Mouse (Mus musculus): ENCODE results near the gene Abcd2. TPM values are rescaled to one million over a fixed set of nuclear protein-coding genes. Genes with fewer than 3 reads are reported as not detected.

The Abcd2 gene
- 10 to 100 TPM; 15.3 to 22.4 TPM for total RNA-seq (2021)
- long read RNA-seq, experiment 1, full-length matches to known transcripts, result 27 of 36 reads
- long read RNA-seq, experiment 1, partial matches to known transcripts, result 2 of 36 reads
- long read RNA-seq, experiment 1, other reads (novel, unspliced or antisense), result 7 of 36 reads
- long read RNA-seq, experiment 2, full-length matches to known transcripts, result 2 of 3 reads
- long read RNA-seq, experiment 2, partial matches to known transcripts, result 0 of 3 reads
- long read RNA-seq, experiment 2, other reads (novel, unspliced or antisense), result 1 of 3 reads

DNA sequence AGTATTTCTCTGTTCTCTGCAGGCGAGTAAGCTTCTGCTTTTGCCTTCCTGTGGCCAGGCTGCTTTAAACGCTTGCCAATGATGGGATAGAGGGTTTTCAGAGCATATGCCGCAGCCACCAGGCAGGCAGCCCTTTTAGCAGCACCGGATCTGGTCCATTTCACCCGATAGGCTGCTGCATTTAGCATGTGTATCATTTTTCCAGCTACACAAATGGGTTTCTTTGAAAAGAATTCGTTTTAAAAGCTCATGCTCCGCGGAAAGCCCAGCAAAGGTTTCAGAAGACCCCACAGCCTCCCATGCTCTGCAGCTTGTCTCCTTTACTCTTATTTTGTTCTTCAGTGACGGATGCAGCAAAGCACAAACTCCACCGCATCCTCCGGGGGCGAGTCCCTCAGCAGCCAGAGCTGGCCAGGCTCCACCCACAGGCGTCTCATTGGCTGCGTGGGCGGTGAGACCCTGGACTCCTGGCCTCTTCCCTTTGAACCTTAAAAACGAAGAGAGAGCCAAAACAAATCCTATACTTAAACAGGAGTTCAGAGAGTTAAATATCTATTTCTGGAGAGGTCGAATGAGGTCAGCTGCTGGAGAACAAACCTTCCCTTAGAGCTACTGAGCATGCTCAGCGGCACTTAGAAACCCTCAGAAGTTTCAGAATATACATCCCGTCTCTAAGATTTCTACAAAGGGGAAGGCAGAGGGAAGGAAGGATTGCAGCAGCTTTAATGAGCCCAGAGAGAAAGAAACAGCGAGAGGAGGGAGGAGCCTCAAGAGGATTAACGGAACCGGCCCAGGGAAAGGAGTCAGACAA lies at the start of gene Abcd2:
Gene Abcd2 (minus strand): TSS at position 388 of the 811 bp plus-strand sequence.
- peak; percentile 81 for DNase-seq

DNA sequence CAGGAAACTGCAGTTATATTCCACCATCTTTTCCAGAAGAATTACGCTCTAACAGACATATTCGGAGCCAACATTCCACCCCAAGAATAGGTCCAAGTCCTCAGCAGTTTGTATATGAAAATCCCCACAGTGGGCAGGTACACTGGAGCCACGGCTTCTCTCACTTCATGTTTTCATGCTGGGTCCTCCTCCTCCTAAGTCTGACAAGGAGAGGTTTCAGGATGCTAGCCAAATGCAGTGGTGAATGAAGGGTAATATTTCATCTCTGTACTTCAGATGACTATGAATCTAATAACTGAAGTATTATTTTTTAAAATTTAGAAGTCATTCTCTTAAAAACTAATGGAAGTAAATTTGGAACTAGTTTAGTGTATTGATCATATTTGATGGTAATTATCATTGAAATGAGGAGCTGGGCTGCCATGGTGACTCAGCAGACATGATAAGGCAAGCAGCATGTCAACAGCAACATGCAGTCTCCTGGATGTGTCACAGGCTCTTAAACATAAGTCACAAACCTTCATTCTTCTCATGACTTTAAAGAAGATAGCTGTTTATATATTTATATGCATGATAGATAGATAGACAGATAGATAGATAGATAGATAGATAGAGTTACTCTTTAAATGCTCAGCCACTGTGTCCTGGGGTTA lies 49.2 kb upstream of the Abcd2 start:
- no peak for DNase-seq

DNA sequence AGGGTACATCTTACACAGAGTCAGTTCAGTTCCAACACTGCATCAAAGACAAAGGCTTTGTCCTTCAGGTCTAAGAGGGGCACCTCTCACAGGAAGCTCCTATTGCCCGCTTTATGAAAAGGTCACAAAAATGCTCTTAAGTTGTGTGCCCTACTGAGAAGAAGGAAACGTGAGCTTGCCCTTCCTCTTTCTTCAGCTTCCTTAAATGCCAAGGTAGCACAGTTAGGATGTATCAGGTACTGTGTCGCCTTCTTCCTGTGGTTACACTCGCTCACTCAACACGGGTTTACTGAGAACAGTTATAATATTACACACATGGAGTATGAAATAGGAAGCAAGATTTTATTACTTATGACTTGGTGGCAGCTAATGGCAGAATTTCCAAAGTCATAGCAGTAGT lies 45.7 kb upstream of the Abcd2 start:
- DNase-seq, result no peak

DNA sequence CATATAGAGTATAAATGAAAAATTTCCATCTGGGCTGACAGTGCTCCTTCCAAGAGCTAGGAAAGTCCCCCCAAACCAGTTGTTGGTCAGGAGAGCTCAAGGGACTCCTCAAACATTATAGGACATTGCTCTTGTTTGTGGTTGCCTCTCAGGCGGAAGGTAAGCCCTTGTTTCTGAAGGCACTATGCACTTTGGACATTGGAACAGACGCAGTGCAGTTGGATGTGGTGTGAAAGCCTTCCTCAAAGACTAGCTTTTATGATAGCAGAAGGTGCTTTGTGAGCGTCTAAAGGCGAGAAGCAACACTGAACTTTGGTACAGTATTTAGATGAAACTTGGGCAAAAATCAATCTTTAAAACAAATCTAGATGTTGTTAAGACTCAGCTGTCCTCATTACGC lies 14.9 kb upstream of the Abcd2 start:
- no peak for DNase-seq

DNA sequence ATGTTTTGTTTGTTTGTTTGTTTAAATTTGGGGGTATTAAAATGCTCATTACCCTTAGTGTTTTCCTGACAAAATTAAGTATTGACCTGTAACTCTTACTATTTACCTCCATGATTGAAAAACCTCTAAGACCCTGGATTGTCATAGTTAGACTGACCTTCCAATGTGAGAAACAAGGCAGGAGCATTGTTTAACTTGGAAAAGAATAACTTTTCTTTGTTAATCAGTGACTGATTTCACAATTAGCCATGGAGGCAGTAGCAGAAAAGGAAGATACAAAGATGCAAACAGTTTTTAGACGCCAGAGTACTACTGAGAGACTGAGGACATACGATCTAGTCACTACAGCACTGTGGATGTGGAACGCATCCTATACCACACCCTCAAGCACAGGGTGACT lies 11.9 kb upstream of the Abcd2 start:
- DNase-seq, result no peak

DNA sequence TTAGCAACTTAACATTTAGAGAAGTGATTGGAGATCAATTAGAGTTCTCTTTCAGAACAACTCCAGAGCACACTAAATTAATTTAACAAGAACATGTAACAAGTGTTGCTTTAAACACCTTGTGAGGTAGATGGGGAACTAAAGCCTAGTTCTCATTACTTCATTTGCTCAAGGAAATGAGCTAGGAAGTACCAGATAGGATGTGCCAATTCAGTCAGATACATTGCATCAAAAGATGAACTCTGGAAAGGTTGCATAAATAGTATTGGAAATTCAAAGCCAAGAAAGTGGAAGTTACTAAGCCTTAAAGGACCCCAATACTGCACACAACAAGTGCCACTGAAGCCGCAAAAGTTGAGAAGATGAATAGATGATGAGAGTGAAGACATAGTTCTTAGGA lies 10.9 kb upstream of the Abcd2 start:
- DNase-seq, result no peak

DNA sequence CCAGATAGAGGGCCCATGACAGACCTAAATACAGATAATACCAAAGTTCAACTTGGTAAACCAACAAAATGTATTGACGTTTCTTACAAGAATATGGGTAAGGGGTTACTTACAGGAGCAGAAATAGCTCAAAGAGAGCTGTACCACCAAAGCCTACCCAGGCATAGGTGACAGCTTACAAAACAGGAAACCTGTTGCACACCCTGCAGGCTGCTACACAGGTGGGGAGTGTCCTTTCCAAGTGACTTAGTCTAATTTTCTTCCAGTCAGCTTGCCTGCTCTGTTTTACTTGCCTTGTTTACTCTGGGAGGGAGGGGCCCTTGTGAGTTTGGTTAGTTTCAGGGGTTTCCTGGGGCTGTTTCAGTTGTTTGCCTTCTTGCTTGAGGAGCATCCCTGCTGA lies 9.2 kb upstream of the Abcd2 start:
- DNase-seq, result no peak

DNA sequence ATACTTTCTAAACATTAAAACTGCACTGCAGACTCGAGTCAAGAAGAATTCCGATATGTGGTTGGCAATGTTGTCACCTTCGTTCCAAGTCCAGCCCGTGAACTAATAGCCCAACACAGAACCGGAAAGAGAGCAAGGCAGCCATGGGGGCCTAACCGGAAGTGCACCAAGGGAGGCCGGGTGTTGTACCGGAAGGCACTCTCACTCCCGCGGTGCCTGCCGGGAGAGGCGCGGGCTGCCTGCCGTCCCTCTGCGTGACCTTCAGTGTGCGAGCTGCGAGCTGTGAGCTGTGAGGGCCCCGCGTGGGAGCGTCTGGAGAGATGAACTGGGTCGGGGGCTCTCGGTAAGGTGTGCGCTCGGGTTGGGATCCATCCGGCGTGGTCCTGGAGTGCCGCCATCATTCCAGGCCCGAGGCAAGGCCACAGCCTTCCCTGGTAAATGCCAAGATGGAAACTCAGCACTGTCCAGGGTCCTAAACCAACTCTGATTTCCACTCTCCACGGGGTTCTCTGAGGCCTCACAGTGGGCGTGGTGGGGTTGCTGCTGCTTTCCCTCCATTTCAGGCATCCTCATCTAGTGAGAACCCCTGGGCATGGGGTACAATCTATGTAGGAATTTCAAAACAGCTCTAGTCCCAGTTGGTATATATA lies 7.8 kb upstream of the Abcd2 start, which contains the start of gene CN725425:
Gene CN725425 (plus strand): TSS at position 239 of the 650 bp plus-strand sequence.
- DNase-seq, result no peak

DNA sequence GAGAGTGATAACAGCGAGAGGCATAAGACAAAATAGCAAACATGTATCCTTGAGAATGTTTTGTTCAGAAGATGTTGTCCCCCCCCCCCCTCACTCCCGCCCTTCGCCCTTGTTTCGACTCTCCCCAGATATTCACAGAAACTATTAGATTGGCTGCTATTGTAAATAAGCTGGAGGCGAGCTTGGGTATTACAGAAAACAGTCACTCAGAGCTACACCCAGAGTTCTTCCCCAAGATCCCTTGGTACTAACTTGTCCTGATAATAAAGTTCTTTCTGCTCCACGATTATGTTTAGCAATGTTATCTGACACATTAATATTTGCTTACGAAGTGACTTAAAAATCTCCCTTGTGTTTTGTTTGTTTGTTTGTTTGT lies 612 bp upstream of the Abcd2 start:
- no peak for DNase-seq

DNA sequence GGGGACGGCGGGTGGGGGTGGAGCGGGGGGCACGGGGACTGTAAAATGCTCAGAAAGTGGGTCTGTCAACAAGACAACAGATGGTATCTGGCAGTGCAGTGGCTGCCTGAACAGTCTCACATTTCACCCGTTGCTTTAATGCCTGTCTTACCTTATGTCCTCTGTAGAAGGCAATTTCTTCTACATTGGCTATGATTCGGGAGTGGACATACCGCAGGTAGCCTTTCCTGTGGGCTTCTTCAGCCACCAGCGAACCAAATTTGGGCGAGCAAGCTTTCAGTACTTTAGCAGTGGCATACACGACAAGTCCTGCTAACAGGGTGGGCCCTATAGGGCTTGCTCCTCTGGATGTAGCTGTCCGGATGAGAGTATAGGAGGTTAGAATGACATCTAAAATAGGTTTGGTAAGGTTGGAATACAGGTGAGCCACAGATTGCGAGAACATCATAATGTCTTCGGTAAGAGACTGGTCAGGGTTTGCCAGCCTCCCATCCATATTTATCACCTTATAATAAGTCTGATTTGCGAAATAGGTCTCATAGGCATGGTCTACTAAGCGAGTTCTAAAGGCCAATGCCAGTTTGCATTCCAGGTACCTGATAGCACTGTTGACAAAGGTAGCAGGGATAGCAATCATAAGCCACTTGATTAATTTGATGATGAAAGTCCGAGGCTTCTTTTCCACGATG lies 936 bp downstream of the Abcd2 start:
- no peak for DNase-seq

DNA sequence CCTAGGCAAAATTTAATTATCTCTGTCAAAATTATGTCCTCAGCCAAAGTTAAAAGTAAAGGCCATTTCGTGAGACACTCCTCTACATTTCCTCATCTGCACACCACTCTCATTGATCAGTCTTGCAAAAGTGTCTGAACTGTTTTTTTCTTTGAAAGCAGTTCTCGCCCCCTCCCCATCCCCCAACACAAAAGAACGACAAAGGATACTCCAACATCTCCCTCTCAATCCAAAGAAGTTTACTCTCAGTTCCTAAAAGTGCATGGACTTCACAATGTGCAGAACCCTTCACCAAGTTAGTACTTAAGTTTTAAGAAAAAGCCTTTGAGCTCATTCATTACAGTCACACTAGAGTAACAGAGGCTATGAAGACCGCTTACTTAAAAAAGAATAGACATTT lies 1.6 kb downstream of the Abcd2 start:
- no peak for DNase-seq

DNA sequence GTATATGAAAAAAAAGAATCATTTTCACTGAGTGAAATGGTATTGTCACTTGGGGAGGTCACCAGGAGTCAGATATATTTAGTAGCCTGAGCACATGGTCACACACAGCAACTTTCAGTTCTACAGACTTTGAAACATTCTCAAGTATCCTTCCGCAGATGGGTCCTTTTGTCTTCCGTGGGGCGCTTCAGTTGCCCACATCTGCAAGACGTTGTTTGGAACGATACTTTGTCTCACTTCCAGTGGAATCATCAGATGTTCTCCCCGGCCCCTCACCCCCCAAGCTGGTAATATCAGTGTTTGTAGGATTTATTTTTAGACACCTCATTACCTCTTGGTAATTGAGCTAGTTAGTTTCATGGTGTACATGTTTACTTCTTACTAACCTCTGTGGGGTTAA lies 5.2 kb downstream of the Abcd2 start:
- no peak for DNase-seq

DNA sequence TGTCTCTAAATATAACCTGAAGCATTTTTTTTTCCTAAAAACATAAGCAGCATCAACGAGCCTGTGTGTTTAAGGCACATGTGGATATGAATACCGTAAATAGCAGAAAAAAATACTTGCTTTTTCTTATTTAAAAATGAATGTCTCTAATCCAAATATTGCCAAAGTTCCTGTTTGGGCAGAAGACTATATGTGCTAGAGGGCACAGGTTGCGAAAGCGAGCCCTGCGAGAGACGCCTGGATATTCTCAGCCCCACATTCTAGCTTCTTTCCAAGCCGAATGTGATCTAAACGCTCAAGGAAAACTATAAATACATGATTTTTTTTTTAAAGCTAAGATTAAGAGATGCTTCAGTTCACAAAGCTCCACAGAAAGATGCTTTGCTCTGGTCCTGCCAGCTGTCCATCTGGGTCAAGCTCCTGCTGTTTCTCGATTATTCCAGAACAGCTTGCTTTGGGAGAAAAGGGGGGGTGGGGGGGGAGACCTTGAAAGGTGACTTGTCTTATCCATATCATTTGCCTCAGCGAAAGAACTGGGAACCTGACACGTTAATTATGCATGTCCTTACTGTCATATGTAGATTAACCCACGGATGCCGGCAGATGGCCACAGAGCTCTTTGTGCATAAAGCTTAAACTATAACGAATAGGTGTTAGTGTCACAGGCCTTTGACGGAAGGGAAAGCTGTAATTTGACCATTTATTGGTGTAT lies 11.5 kb downstream of the Abcd2 start:
- DNase-seq, result peak; percentile 43

DNA sequence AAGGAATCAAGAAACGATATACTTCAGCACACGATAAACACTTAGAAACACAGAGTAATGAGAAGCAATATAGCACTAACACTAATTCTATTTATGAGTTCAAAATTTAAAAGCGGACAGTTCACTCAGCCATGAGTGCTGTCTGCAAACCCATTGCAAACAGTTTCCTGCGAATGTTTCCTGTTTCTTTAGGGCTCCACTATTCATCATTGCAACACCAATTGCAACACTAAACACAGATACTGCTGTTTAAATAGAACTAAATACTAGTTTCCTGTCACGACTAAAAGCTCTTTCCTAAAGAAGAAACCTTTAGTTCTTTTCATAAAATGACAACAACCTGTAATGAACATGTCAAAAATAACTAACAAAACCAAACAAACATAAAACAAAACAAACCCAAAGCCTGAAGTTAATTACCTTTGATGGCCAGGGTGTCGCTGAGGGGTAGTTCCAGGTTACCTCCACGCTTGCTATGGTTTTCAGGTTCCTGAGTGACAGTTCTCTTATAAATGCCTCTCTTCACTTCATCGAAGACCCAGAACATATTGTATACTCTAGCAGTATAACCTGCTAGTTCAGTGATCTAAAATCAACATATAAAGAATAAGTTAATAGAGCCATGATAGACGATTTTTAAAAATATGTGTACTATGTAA lies 12.8 kb downstream of the Abcd2 start:
- DNase-seq, result no peak

DNA sequence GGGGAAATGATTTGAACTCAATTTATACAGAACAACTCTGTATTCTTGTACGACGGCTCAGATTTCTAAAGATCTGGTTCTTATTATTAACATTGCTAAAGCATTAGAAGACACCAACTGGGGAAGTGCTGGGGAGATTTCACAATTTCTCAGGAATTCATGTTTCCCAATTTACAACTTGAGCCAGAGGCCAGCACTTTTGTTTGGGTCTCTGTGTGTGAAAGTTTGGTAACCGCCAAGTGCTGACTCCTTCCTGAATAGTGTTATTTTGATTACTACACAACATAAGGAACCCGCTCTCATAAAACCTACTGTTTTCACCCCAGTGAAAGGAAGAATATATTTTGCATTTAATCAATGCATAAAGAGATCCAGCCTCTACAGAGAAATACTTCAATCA lies 19.4 kb downstream of the Abcd2 start:
- DNase-seq, result peak; percentile 17

DNA sequence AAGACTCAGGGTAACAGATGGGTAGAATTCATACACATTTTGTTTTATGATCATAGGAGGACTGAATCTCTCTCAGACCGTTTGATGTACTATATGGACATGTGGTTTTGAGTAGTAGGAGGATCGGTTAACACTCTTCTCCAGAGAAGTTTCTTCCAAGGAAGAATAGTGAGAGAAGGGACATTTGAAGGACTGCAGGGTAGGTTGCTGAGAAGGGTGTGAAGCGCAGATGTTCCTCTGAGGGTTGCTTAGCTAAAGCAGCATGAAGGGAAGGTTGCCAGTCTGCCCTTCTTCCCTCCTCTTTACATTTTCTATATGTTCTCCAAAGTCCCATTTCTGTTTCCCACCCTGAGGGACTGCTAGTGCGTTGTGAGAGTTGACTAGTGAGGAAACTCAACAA lies 20.3 kb downstream of the Abcd2 start:
- DNase-seq, result no peak

DNA sequence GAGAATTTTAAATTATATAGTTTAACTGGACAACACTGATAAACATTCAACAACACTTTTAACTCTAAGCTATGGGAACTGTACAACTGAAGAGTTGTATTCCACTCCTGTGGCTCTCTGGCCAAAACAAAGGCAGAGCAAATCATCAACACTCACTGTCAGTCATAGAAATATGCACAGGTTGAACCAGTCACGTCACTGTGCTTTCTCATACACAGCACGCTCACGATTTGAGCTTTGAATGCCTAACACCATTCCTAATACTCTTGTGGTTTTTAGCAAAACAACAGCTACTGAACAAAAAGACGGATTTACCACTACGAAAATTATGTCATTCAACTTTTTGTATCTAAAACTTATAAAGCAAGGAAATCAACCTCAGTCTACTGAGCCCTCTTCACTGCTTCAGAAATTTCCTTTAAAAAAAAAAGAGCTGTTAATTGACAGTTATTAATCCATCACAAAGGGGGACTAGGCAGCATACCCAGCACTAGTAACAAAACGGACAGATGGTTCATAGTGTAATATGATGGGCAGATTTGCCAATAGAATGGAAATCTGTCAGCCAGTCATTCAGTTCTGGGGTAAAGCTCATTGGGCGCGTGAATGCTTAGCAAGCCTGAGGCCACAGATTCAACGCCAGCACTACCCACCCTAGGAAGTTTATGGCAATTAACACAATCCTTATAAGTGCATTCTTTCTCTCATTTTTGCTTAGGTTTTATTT lies 20.8 kb downstream of the Abcd2 start:
- no peak for DNase-seq

DNA sequence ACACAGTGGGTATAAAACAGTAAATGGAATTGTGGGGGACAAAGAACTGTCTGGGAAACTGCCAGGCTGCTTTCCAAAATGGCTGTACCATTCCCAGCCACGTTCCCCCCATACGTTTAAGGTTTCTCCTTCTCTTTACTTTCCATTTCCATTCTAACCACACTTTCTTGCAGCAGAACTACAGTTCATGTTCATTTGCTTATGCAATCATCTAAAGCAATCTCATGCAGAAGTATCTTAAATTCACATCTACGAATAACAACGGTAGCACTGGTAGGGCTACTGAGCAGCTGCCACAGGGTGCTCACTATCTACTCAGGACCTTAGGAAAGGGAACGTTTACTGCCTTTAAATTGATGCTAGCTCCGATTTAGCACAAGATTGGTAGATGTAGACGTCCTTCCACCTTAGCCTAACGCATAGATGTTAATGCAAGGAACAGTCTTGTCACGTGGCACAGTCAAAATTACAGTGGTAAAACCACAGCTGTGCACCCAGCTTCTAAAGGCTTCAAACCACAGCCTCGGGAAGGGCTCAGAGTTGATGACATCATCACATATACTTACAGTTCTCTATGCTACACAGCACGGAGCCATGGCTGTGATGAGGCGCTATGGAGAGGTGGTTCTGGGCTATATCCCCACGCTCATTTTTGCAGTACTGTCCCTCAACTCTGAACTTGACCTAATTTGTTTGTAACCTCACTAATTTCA lies 23.6 kb downstream of the Abcd2 start:
- no peak for DNase-seq

DNA sequence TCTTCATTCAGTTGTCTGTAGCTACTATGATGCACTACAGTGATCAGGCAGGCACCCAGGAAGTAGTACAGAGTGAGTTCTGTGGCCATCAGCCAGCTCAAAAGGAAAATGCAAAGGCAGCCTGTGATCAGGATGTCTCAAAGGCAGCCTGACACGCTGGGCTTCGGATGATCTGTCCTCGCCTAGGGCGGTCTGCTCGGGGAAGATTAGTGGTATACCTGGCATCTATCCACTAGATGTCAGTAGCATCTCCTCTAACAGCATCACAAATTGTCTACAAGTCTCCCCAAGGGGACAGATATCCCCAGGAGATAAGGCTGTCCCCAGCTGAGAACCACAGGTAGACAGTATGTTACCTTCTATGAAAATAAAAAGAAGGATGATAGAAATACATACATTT lies 26.6 kb downstream of the Abcd2 start:
- DNase-seq, result peak; percentile 33

DNA sequence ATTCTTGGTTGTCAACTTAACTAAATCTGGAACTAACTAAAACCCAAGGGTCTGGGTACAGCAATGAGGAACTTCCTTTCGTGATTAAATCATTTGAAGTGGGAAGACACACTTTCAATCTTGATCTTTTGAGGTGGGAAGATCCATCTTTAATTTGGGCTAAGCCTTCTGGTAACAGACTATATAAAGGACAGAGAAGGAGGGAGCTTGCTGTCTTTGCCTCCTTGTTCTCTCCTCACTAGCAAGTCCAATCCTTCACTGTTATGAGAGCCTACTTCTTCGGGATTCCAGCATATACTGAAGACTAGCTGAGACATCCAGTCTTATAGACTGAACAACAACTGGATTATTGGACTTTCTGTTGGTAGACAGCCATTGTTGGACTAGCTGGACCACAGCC lies 28.1 kb downstream of the Abcd2 start:
- DNase-seq, result no peak

Measured in adrenal gland, postnatal 10 days (tissue).